Mouse (Mus musculus) CH12.LX (cell line): Measurements from ENCODE around the gene Fam171a2. TPM values are rescaled to one million over a fixed set of nuclear protein-coding genes. Genes with fewer than 3 reads are reported as not detected.

Experiments
- DNase-seq: peaks from one replicate; pipeline ENCODE4 v3.0.0-alpha.2; 2013; ENCODE audit errors: extremely low read depth
- H3K27ac ChIP-seq: 2 replicates; pipeline ENCODE4 v1.5.1; 2012; ENCODE audit warnings: low read depth, mild to moderate bottlenecking, control low read depth, moderate library complexity; ENCODE audit not compliant: insufficient read depth
- H3K27me3 ChIP-seq: replicated peaks from 2 replicates; pipeline ENCODE3; 2012; ENCODE audit warnings: inconsistent platforms
- H3K36me3 ChIP-seq, 2 experiments: replicated peaks in 1 of 2; 2 replicates each; pipeline versions ENCODE3 to v1.6.1; 2012; ENCODE audit warnings: inconsistent platforms in 1 of 2, low read length in 1 of 2, mild to moderate bottlenecking in 1 of 2, mixed read lengths in 1 of 2, moderate library complexity in 1 of 2; ENCODE audit not compliant: control insufficient read depth in 1 of 2, insufficient read depth in 1 of 2
- H3K4me1 ChIP-seq, 2 experiments: 2 replicates each; pipeline ENCODE4 v1.6.1; 2012; ENCODE audit warnings: inconsistent platforms in 1 of 2, moderate library complexity in 1 of 2; ENCODE audit not compliant: insufficient read depth in 2 of 2, control insufficient read depth in 1 of 2
- H3K4me2 ChIP-seq: 2 replicates; pipeline ENCODE4 v1.6.1; 2012; ENCODE audit warnings: low read depth, mild to moderate bottlenecking, control low read depth; ENCODE audit not compliant: poor library complexity, insufficient read depth, severe bottlenecking
- H3K4me3 ChIP-seq, 3 experiments: fragments of 150-350 bp in 1 of 3; sonication (generic) in 1 of 3; replicated peaks in 1 of 3; 2 replicates each; pipeline versions ENCODE3 to v1.5.1; 2011 to 2012; ENCODE audit warnings: low read depth in 2 of 3, low read length in 2 of 3, mild to moderate bottlenecking in 2 of 3, moderate library complexity in 2 of 3, control low read depth in 1 of 3, improper control_type of control experiment in 1 of 3, inconsistent platforms in 1 of 3, mixed read lengths in 1 of 3; ENCODE audit not compliant: poor library complexity in 1 of 3
- H3K79me2 ChIP-seq: replicated peaks from 2 replicates; pipeline ENCODE4 v1.6.1; 2012; ENCODE audit warnings: mild to moderate bottlenecking, moderate library complexity; ENCODE audit not compliant: control insufficient read depth, poor library complexity, insufficient read depth, severe bottlenecking; ENCODE audit errors: extremely low read depth
- H3K9ac ChIP-seq: 2 replicates; pipeline ENCODE4 v1.6.1; 2012; ENCODE audit warnings: low read depth, mild to moderate bottlenecking, control low read depth, moderate library complexity; ENCODE audit not compliant: insufficient read depth
- H3K9me3 ChIP-seq: replicated peaks from 2 replicates; pipeline ENCODE3; 2012; ENCODE audit warnings: low read length, inconsistent platforms, mixed read lengths
- CHD1 ChIP-seq: IDR thresholded peaks from 2 replicates; pipeline ENCODE4 v1.6.1; 2012; ENCODE audit warnings: low read depth, low read length, improper control_type of control experiment, inconsistent platforms
- CTCF ChIP-seq, 2 experiments: IDR thresholded peaks in 1 of 2; conservative IDR thresholded peaks in 1 of 2; 2 replicates each; pipeline ENCODE4 v1.5.1; 2011 to 2012; ENCODE audit warnings: low read depth in 2 of 2, low read length in 2 of 2, improper control_type of control experiment in 1 of 2, inconsistent platforms in 1 of 2, mild to moderate bottlenecking in 1 of 2, moderate library complexity in 1 of 2
- EP300 ChIP-seq: IDR thresholded peaks from 2 replicates; pipeline ENCODE4 v1.6.1; 2011; ENCODE audit warnings: low read length, improper control_type of control experiment
- ETS1 ChIP-seq: conservative IDR thresholded peaks from 2 replicates; pipeline ENCODE4 v1.6.1; 2012; ENCODE audit warnings: low read depth, mild to moderate bottlenecking, inconsistent platforms, low read length, improper control_type of control experiment, moderate library complexity
- HCFC1 ChIP-seq: IDR thresholded peaks from 2 replicates; pipeline ENCODE4 v1.6.1; 2012; ENCODE audit warnings: low read depth, mild to moderate bottlenecking, inconsistent platforms, low read length, improper control_type of control experiment
- IRF4 ChIP-seq: IDR thresholded peaks from 2 replicates; pipeline ENCODE4 v1.6.1; 2014; ENCODE audit warnings: low read depth, mild to moderate bottlenecking, inconsistent platforms, low read length, improper control_type of control experiment
- JUND ChIP-seq: conservative IDR thresholded peaks from 2 replicates; pipeline ENCODE4 v1.6.1; 2011; ENCODE audit warnings: low read depth, low read length, improper control_type of control experiment
- KAT2A ChIP-seq: IDR thresholded peaks from 2 replicates; pipeline ENCODE4 v1.6.1; 2012; ENCODE audit warnings: low read length, improper control_type of control experiment, inconsistent platforms; ENCODE audit not compliant: insufficient replicate concordance
- MAX ChIP-seq: IDR thresholded peaks from 2 replicates; pipeline ENCODE4 v1.6.1; 2011; ENCODE audit warnings: low read length, improper control_type of control experiment
- MAZ ChIP-seq: IDR thresholded peaks from 2 replicates; pipeline ENCODE4 v1.6.1; 2012; ENCODE audit warnings: low read depth, mild to moderate bottlenecking, inconsistent platforms, low read length, improper control_type of control experiment, moderate library complexity
- MXI1 ChIP-seq: IDR thresholded peaks from 2 replicates; pipeline ENCODE4 v1.6.1; 2011; ENCODE audit warnings: mild to moderate bottlenecking, low read depth, low read length, improper control_type of control experiment
- MYC ChIP-seq: IDR thresholded peaks from 2 replicates; pipeline ENCODE4 v1.6.1; 2011; ENCODE audit warnings: low read depth, mild to moderate bottlenecking, improper control_type of control experiment, low read length
- NELFE ChIP-seq: IDR thresholded peaks from 2 replicates; pipeline ENCODE4 v1.6.1; 2011; ENCODE audit warnings: low read depth, low read length, improper control_type of control experiment
- NRF1 ChIP-seq: IDR thresholded peaks from 2 replicates; pipeline ENCODE4 v1.6.1; 2014; ENCODE audit warnings: low read depth, mild to moderate bottlenecking, inconsistent platforms, low read length, improper control_type of control experiment, moderate library complexity
- POLR2A ChIP-seq: IDR thresholded peaks from 2 replicates; pipeline ENCODE4 v1.6.1; 2011; ENCODE audit warnings: low read depth, mild to moderate bottlenecking, improper control_type of control experiment, low read length
- POLR2AphosphoS2 ChIP-seq: IDR thresholded peaks from 2 replicates; pipeline ENCODE4 v1.6.1; 2011; ENCODE audit warnings: low read depth, low read length, improper control_type of control experiment
- RAD21 ChIP-seq: IDR thresholded peaks from 2 replicates; pipeline ENCODE4 v1.6.1; 2011; ENCODE audit warnings: low read depth, mild to moderate bottlenecking, low read length, improper control_type of control experiment, moderate library complexity
- RCOR1 ChIP-seq: conservative IDR thresholded peaks from 2 replicates; pipeline ENCODE4 v1.6.1; 2012; ENCODE audit warnings: low read depth, mild to moderate bottlenecking, inconsistent platforms, low read length, improper control_type of control experiment
- SIN3A ChIP-seq: IDR thresholded peaks from 2 replicates; pipeline ENCODE4 v1.6.1; 2012; ENCODE audit warnings: low read length, improper control_type of control experiment, inconsistent platforms
- SMC3 ChIP-seq: IDR thresholded peaks from 2 replicates; pipeline ENCODE4 v1.6.1; 2011; ENCODE audit warnings: low read depth, low read length, improper control_type of control experiment
- TBP ChIP-seq: conservative IDR thresholded peaks from 2 replicates; pipeline ENCODE4 v1.6.1; 2011; ENCODE audit warnings: low read depth, low read length, improper control_type of control experiment
- TCF12 ChIP-seq: IDR thresholded peaks from 2 replicates; pipeline ENCODE4 v1.6.1; 2014; ENCODE audit warnings: low read depth, mild to moderate bottlenecking, inconsistent platforms, low read length, improper control_type of control experiment
- UBTF ChIP-seq: IDR thresholded peaks from 2 replicates; pipeline ENCODE4 v1.6.1; 2012; ENCODE audit warnings: low read depth, mild to moderate bottlenecking, inconsistent platforms, low read length, improper control_type of control experiment, moderate library complexity
- USF2 ChIP-seq: conservative IDR thresholded peaks from 2 replicates; pipeline ENCODE4 v1.6.1; 2011; ENCODE audit warnings: low read depth, low read length, improper control_type of control experiment
- ZC3H11A ChIP-seq: IDR thresholded peaks from 2 replicates; pipeline ENCODE4 v1.6.1; 2012; ENCODE audit warnings: low read depth, mild to moderate bottlenecking, inconsistent platforms, low read length, improper control_type of control experiment
- ZKSCAN1 ChIP-seq: IDR thresholded peaks from 2 replicates; pipeline ENCODE4 v1.6.1; 2012; ENCODE audit warnings: low read depth, inconsistent platforms, low read length, improper control_type of control experiment, borderline replicate concordance
- ZMIZ1 ChIP-seq: IDR thresholded peaks from 2 replicates; pipeline ENCODE4 v1.6.1; 2012; ENCODE audit warnings: low read depth, mild to moderate bottlenecking, inconsistent platforms, low read length, improper control_type of control experiment
- dilution Hi-C: fragments of 300-500 bp; cut with MboI; formaldehyde crosslinking; loops from 2 replicates; pipeline ENCODE4 v1.14.3; 2020; ENCODE audit warnings: low sequenced_read_pairs; ENCODE audit not compliant: extremely low pct_unique_long_range_greater_than_20kb, extremely low pct_ligation_motif_present
- in situ Hi-C: fragments of 300-500 bp; cut with MboI; formaldehyde crosslinking; loops from 3 replicates; pipeline ENCODE4 v1.14.3; 2019; ENCODE audit warnings: low sequenced_read_pairs, low pct_ligation_motif_present, low pct_unique_long_range_greater_than_20kb, mixed read lengths
- polyA plus RNA-seq: library from polyadenylated mRNA; unstranded; fragments of >175 nt; gene quantifications from 2 replicates; pipeline ENCODE4 v1.2.1, GENCODE M21; 2012; ENCODE audit warnings: low read depth; ENCODE audit not compliant: insufficient read length
- total RNA-seq, 2 experiments: library from RNA; depleted of rRNA; stranded (reverse); fragments of 300-350 nt in 1 of 2; fragments of >200 nt in 1 of 2; gene quantifications; 2 replicates each; pipeline ENCODE4 v1.2.3; 2012 to 2014

Fam171a2 gene
- total and polyA plus RNA-seq, 3 experiments: not detected

DNA sequence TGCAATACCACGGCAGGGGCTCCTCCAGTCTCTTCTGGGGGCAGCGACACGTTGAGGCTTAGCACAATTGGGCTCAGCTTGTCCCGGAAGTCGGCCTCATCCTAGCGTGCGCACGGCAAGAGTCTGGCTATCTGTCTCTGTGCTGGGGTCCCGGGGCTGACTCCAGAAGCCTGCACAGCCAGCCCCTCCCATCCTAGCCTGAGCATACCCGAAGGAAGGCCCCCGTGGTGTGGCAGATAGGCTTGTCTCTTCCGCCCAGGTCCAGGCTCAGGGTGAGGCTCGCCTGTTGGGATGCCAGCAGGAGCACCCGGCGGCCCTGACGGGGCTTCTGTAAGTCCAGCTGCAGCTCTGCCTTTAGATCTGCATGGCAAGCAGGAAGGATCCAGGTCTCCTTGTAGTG is 13.1 kb upstream of the Fam171a2 start:
- H3K4me2 ChIP-seq: no peak overlapping the region
- H3K27ac ChIP-seq: no peak overlapping the region
- H3K9ac ChIP-seq: no peak overlapping the region
- peaks cover 0 to 2% of the 10 kb centered on the region in 2 experiments for H3K36me3 ChIP-seq
- in situ Hi-C loops (no loop called here), dilution Hi-C loops (no loop called here)
- H3K4me3 ChIP-seq: no peak overlapping the region
- peaks cover 18 to 26% of the 10 kb centered on the region in 2 experiments for H3K4me1 ChIP-seq
- H3K27me3 ChIP-seq: peaks cover 62% of the 10 kb centered on the region
- TF ChIP-seq ZC3H11A (no peak), SIN3A (no peak), USF2 (no peak), RCOR1 (no peak), TBP (no peak), MXI1 (no peak), ZMIZ1 (no peak), MYC (no peak), POLR2AphosphoS2 (no peak), UBTF (no peak), CHD1 (no peak), EP300 (no peak)
- no peaks in the 10 kb centered on the region for H3K79me2 ChIP-seq
- H3K9me3 ChIP-seq: no peaks in the 10 kb centered on the region
- DNase-seq: no peak

DNA sequence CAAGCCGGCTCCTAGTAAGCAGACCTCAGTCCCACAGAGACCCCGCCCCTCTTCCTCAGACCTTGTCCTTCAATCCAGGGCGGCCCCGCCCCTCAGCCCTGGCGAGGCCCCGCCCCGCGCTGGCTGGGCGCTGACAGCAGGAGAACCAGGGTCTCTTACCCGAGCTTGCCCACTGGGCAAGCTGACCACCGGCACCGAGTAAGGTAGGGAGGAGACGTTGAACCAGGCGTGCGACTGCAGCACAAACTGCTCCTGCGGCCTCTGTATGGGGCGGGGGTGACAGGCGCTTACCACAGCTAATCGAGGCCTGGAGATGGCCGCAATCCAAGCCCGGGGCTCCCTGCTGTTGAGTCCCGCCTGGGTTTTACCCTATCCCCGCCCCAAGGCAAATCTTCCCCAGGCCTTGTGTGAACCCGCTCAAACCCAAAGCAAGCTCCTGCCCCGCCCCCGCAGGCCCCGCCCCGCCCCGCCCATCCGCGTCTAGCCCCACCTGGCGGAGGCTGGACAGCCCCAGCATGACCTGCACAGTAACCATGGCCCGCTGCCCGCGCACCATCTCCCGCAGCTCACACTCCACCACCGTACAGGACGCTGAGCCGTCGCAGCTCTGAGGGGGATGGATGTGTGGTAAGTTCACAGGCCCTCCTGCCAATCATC is 8.4 kb upstream of the Fam171a2 start:
- H3K79me2 ChIP-seq: no peaks in the 10 kb centered on the region
- TF ChIP-seq TCF12 (peak; percentile 19; the same call in 1 of the 2 replicates), POLR2A (0 out of 2 replicates have a peak, but pooled peaks have one; percentile 38), NRF1 (peak; percentile 51; the same call in 1 of the 2 replicates), ETS1 (no peak), IRF4 (no peak), SIN3A (peak; percentile 79), JUND (no peak), MAZ (0 out of 2 replicates have a peak, but pooled peaks have one; percentile 11), CTCF (conservative IDR thresholded peaks at IDR 0.05 in 1 of 2, IDR thresholded peaks at IDR 0.05 in 1 of 2; ENCODE audit: low read depth in 2 of 2, low read length in 2 of 2) (peak in 1 of 2 experiments; percentile 44; a peak in 2 of 4 replicates), NELFE (no peak), MXI1 (peak; percentile 48; the same call in 1 of the 2 replicates), RAD21 (no peak), MAX (0 out of 2 replicates have a peak, but pooled peaks have one; percentile 5), USF2 (no peak), KAT2A (no peak), POLR2AphosphoS2 (no peak), HCFC1 (peak; percentile 31; the same call in 1 of the 2 replicates), ZMIZ1 (no peak), MYC (no peak), TBP (no peak), ZKSCAN1 (no peak), UBTF (0 out of 2 replicates have a peak, but pooled peaks have one; percentile 28), SMC3 (no peak)
- DNase-seq: peak; percentile 88
- peak overlapping the region; percentile 30 for H3K4me2 ChIP-seq
- H3K27me3 ChIP-seq: peaks cover 50% of the 10 kb centered on the region
- in situ Hi-C loops (no loop called here), dilution Hi-C loops (no loop called here)
- no peaks in the 10 kb centered on the region for H3K9me3 ChIP-seq
- H3K9ac ChIP-seq: no peak overlapping the region
- peak overlapping the region; percentile 3 to 40 (median 24) for H3K4me3 ChIP-seq
- peaks cover 0 to 2% of the 10 kb centered on the region in 2 experiments for H3K36me3 ChIP-seq
- no peak overlapping the region for H3K27ac ChIP-seq
- peaks cover 8 to 16% of the 10 kb centered on the region in 2 experiments for H3K4me1 ChIP-seq
